Mouse (Mus musculus) bone marrow macrophage, adult 2 months (primary cell): Measurements from ENCODE around the gene Setd4.

Source experiments
- CTCF ChIP-seq: IDR thresholded peaks from 2 replicates; pipeline ENCODE4 v1.5.1; 2012; ENCODE audit warnings: low read depth, mild to moderate bottlenecking, low read length, moderate library complexity
- POLR2A ChIP-seq: IDR thresholded peaks from 2 replicates; pipeline ENCODE4 v1.6.1; 2012; ENCODE audit warnings: mild to moderate bottlenecking, low read depth, low read length, borderline replicate concordance

GRCm38 (mm10) chr16:93586382-93586781, 17.5 kb downstream of the Setd4 start:
- TF ChIP-seq CTCF, result no peak
- TF ChIP-seq POLR2A, result no peak
